Mouse (Mus musculus) brain, embryonic 14.5 days (tissue): ENCODE measurements around the gene Vps52. TPM values are rescaled to one million over a fixed set of nuclear protein-coding genes. Genes with fewer than 3 reads are reported as not detected.

Source experiments
- DNase-seq: peaks from one replicate; pipeline ENCODE4 v3.0.0-alpha.2; 2011; ENCODE audit warnings: low read depth
- CTCF ChIP-seq: fragments of 200-500 bp; IDR thresholded peaks from 2 replicates; pipeline ENCODE4 v1.5.1; 2012; ENCODE audit warnings: inconsistent platforms, mild to moderate bottlenecking, moderate library complexity, borderline replicate concordance; ENCODE audit not compliant: insufficient read depth, insufficient read length; ENCODE audit errors: extremely low read depth
- POLR2A ChIP-seq: fragments of 200-500 bp; IDR thresholded peaks from 2 replicates; pipeline ENCODE4 v1.6.1; 2012; ENCODE audit warnings: mild to moderate bottlenecking, inconsistent platforms, borderline replicate concordance; ENCODE audit not compliant: poor library complexity, insufficient read depth, insufficient read length, severe bottlenecking; ENCODE audit errors: extremely low read depth
- polyA plus RNA-seq: library from polyadenylated mRNA; depleted of rRNA; stranded (reverse); fragments of >200 nt; gene quantifications from 2 replicates; pipeline ENCODE4 v1.2.3, GENCODE M21; 2012; rRNA removed

The Vps52 gene
- 71.7 and 72.8 TPM in 2 replicates for polyA plus RNA-seq

DNA sequence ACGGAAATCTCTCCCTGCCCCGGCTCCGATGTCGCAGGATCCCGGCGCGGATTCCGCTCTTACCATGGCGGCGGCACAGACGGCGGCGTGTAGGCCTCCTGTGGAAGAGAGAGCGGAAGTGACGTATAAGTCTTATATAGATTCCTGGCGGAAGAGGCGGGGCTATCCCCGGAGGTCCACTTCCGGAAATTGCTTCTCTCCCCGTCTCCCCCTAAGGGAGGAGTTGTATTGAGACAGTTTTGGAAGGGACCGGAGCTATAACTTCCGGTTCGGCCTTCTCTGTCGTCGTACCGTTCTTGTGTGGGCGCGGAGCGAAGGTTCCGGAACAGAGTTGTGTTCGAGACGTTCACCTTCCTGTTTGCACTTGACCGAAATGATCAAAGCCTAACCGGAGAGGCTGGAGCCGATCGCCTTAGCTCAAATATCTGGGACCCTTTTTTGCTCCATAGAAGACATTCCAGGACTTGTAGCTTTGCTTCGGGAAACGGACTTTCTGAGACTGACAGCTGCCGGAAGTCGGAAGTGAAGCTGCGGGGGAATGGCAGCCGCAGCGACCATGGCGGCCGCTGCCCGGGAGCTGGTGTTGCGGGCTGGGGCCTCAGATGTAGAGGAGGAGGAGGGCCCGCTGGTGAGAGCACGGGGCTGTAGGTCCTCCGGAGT is at the start of gene Vps52, which contains the start of gene Rps18:
Vps52 (plus strand) TSS at position 258 of the 660 bp plus-strand sequence.
Rps18 (minus strand) TSS at position 447 of the 660 bp plus-strand sequence.
- peak; percentile 99 for DNase-seq
- TF ChIP-seq POLR2A (peak; percentile 83; the same call in 1 of the 2 replicates), CTCF (0 out of 2 replicates have a peak, but pooled peaks have one; percentile 25)

DNA sequence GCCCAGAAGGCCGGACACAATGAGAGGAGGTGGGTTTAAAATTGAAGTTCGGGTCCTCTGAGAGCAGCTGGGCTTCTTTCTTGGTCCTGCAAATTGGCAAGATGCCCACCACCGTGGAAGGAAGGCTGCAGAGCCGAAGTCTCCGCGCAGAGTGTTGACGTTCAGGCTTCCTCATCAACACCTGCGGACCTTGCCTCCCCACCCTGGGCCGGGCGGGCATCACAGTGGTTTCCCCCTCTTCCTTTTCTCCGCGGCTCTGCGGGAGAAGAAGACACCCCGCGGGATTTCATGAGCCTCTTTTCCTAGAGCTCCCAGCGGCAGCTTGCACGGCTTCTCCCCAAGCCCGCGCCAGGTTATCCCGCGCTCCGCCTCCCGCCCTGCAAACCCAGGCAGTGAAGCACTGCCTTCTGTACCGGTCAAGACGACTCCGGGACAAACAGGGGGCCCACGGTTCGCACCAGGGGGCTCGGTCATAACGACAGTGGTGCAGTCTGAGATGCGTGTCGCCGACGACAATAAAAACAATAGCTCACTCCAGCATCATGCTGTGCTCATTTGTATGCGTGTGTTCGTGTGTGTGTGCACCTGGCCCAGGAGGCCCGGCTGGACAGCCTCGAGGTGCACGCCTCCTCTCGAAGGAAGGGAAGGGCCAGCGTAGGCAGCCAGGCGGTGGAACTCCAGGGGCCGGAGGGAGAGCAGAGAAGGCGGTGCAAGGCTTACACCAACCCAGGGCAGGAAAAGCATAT is 47.1 kb upstream of the Vps52 start:
- TF ChIP-seq POLR2A (no peak), CTCF (no peak)

GRCm38 (mm10) chr17:33909077-33909868 is 46.3 kb upstream of the Vps52 start, which contains the start of gene Daxx:
Gene Daxx (plus strand): TSS chr17:33909414.
- DNase-seq: peak; percentile 100
- TF ChIP-seq CTCF: no peak
- peak; percentile 61; the same call in 1 of the 2 replicates for TF ChIP-seq POLR2A

More for the DNA sequence above, 47.1 kb upstream of the Vps52 start:
- DNase-seq: peak; percentile 76

DNA sequence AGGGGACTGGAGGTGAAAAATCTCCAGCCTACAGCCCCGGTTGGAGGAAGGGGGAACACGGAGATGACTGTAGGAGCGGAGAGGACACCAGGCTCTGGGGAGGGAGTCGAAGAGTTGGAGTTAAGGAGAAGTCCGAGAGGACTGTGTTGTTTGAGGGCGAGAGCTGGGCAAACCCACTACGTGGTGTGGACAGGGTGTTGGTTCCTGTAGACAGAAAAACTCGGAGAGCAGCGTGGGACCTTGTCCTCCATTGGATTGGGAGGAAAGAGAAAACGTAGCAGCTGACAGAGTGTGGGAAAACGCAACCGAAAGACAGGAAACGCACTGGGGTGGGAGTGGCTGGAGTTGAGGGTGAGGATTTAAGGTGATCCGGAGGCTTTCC is 45.8 kb upstream of the Vps52 start:
- no peak for DNase-seq
- TF ChIP-seq CTCF: no peak
- TF ChIP-seq POLR2A: no peak

- TF ChIP-seq POLR2A (no peak), CTCF (no peak)
- no peak for DNase-seq
These were observed 45.1 kb upstream of the Vps52 start for GRCm38 (mm10) chr17:33910346-33911051.

DNA sequence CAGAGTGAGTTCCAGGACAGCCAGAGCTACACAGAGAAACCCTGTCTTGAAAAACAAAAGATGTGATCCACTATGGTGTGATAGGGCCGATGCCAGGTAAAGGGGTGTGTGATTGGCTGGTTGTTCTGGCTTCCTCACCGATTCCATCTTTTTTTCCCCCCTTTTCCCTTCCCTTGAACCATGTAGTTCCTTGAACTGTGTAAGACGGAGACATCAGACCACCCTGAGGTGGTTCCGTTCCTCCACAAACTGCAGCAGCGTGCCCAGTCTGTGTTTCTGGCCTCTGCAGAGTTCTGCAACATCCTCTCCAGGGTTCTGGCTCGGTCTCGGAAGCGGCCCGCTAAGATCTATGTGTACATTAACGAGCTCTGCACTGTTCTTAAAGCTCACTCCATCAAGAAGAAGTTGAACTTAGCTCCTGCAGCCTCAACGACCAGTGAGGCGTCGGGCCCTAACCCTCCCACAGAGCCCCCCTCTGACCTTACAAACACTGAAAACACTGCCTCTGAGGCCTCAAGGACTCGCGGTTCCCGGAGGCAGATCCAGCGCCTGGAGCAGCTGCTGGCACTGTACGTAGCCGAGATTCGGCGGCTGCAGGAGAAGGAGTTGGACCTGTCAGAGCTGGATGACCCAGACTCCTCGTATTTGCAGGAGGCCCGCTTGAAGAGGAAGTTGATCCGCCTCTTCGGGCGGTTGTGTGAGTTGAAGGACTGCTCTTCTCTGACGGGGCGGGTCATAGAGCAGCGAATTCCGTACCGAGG is 44.4 kb upstream of the Vps52 start:
- no peak for DNase-seq
- TF ChIP-seq CTCF (no peak), POLR2A (no peak)

DNA sequence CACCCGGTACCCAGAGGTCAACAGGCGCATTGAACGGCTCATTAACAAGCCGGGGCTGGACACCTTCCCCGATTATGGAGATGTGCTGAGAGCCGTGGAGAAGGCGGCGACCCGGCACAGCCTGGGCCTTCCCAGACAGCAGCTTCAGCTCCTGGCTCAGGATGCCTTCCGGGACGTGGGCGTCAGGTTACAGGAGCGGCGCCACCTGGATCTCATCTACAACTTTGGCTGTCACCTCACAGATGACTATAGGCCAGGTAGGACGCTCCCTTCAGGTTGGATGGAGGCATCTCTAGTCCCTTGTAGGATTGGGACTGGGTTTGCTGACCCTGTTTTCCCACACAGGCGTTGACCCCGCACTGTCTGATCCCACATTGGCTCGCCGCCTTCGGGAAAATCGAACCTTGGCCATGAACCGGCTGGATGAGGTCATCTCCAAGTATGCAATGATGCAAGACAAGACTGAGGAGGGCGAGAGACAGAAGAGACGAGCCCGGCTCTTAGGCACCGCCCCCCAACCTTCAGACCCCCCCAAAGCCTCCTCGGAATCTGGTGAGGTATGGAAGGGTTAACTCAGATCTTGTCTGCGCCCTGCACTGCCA is 43.7 kb upstream of the Vps52 start:
- TF ChIP-seq CTCF: no peak
- TF ChIP-seq POLR2A: no peak
- DNase-seq: no peak

- no peak for DNase-seq
- TF ChIP-seq POLR2A (no peak), CTCF (no peak)
These were observed 42.3 kb upstream of the Vps52 start for GRCm38 (mm10) chr17:33913264-33913663.

- DNase-seq: no peak
- TF ChIP-seq CTCF (no peak), POLR2A (no peak)
These were observed 41.7 kb upstream of the Vps52 start for GRCm38 (mm10) chr17:33913905-33914304.
